Mouse (Mus musculus) embryonic fibroblast, embryonic 13.5 days (primary cell): ENCODE measurements at regions not wholly inside any gene's neighbourhood (a gene's known extent, or its start where the extent isn't known, plus 50 kb on each side); places are given as distances from the start of the nearest gene placed in this dataset.
"Not testable (repeated sequence)": the region's sequence is repeated elsewhere in the genome, so short reads cannot be mapped to it uniquely, and the experiment has no call there.

Experiments used
- CTCF ChIP-seq: IDR thresholded peaks from 2 replicates; pipeline ENCODE4 v1.5.1; 2011; ENCODE audit warnings: mild to moderate bottlenecking, control low read depth, low read length, moderate library complexity, borderline replicate concordance; ENCODE audit not compliant: insufficient read depth
- POLR2A ChIP-seq: IDR thresholded peaks from 2 replicates; pipeline ENCODE4 v1.6.1; 2011; ENCODE audit warnings: low read depth, mild to moderate bottlenecking, control low read depth, low read length, moderate library complexity

- TF ChIP-seq CTCF, POLR2A: not testable (repeated sequence)
Observed at GRCm38 (mm10) chr6:68632309-68632708, 1096.7 kb upstream of the Tacstd2 start.
